Mouse (Mus musculus): ENCODE data around the gene Sel1l2.
"Not testable (repeated sequence)": the region's sequence is repeated elsewhere in the genome, so short reads cannot be mapped to it uniquely, and the experiment has no call there.

- TF ChIP-seq CTCF (IDR thresholded peaks at IDR 0.05; ENCODE audit: low read depth, low read length); POLR2A (IDR thresholded peaks at IDR 0.05; ENCODE audit: extremely low read depth, insufficient read depth, low read length): not testable (repeated sequence)
These were observed 203.8 kb downstream of the Sel1l2 start for GRCm38 (mm10) chr2:140185685-140186210.

All from liver, adult 2 months (tissue).